12 mouse cellular contexts compared by ENCODE assay signal in genomic region chr3:32334901-32335300, GRCm38 (mm10). TPM values are rescaled to one million over a fixed set of nuclear protein-coding genes. Genes with fewer than 3 reads are reported as not detected.
DNase-seq lines count a peak whose midpoint lies in the region; ATAC-seq lines count a peak whose summit lies in the region.
"Had no signal": no experiment of that assay in that cellular context is flagged by ENCODE, and none has a peak within 500 bp of the region (broad histone marks: within the 10 kb centered on the region; RNA-seq: fewer than 3 reads in every experiment).

No protein-coding gene starts in this region.

- no peak overlapping the region for H3K4me3 ChIP-seq in heart, embryonic 14.5 days (ENCODE audit: control insufficient read depth in 1 of 2, insufficient read depth in 1 of 2, low read depth in 1 of 2, low read length in 2 of 2)
- no peak overlapping the region for H3K4me3 ChIP-seq in embryonic facial prominence, embryonic 10.5 days

- no peaks in the 10 kb centered on the region for H3K9me3 ChIP-seq in heart, embryonic 14.5 days (ENCODE audit: control insufficient read depth, low read length)
- H3K9me3 ChIP-seq in embryonic facial prominence, embryonic 10.5 days = no peaks in the 10 kb centered on the region

- peak overlapping the region; percentile 43 to 74 for H3K27ac ChIP-seq in heart, embryonic 14.5 days (replicated peaks in 1 of 2; ENCODE audit: control insufficient read depth in 1 of 2, insufficient read depth in 1 of 2, low read depth in 2 of 2, low read length in 2 of 2)
- no peak overlapping the region for H3K27ac ChIP-seq in embryonic facial prominence, embryonic 10.5 days (replicated peaks)

- no peaks in the 10 kb centered on the region for H3K27me3 ChIP-seq in heart, embryonic 14.5 days (ENCODE audit: control insufficient read depth, insufficient read depth, low read length)
- H3K27me3 ChIP-seq in embryonic facial prominence, embryonic 10.5 days (replicated peaks; ENCODE audit: low read depth, poor library complexity, severe bottlenecking) = no peaks in the 10 kb centered on the region

- no peak overlapping the region for H3K9ac ChIP-seq in heart, embryonic 14.5 days (ENCODE audit: low read length)
- H3K9ac ChIP-seq: liver, postnatal 0 days had no signal

- 43% methylated on average over 11 of the region's 11 CpGs for WGBS in heart, embryonic 14.5 days
- WGBS in embryonic facial prominence, embryonic 10.5 days = 92% methylated on average over 11 of the region's 11 CpGs

- no peaks in the 10 kb centered on the region for H3K36me3 ChIP-seq in heart, embryonic 14.5 days (ENCODE audit: control insufficient read depth, insufficient read depth, low read length)
- H3K36me3 ChIP-seq in embryonic facial prominence, embryonic 10.5 days (replicated peaks) = no peaks in the 10 kb centered on the region

- H3K4me1 ChIP-seq in heart, embryonic 14.5 days (ENCODE audit: control insufficient read depth in 2 of 2, insufficient read depth in 2 of 2, low read length in 2 of 2) = peaks cover 12 to 27% of the 10 kb centered on the region in 2 experiments
- H3K4me1 ChIP-seq in embryonic facial prominence, embryonic 10.5 days = no peaks in the 10 kb centered on the region

- DNase-seq in cerebellum, postnatal 14 days = peak; percentile 39 to 52
- DNase-seq in cerebellum, postnatal 4 days (ENCODE audit: low spot score in 2 of 2) = no peak
- peak; percentile 48 for DNase-seq in MN1 (ENCODE audit: low spot score)
- peak; percentile 73 to 83 for DNase-seq in lung, adult 18-20 months
- DNase-seq in embryo, embryonic 10.5 days (ENCODE audit: low spot score) = no peak
- DNase-seq in left cerebral cortex, postnatal 10 days (ENCODE audit: extremely low spot score in 1 of 2, low spot score in 2 of 2) = no peak
- no peak for DNase-seq in embryonic facial prominence, embryonic 10.5 days (ENCODE audit: low spot score)
- DNase-seq: B cell, adult 2 months; gastrocnemius, postnatal 36 days; liver, postnatal 0 days had no signal

- H3K4me2 ChIP-seq in heart, embryonic 14.5 days (ENCODE audit: low read length) = peak overlapping the region; percentile 24

- intact Hi-C loops in left cerebral cortex, postnatal 10 days (cut with DNase I) = loop anchor here (5.0 kb wide), 1 partner anchor 122 kb away; no protein-coding TSS in a partner anchor

- peak; percentile 76 for ATAC-seq in heart, embryonic 14.5 days (ENCODE audit: insufficient number of reproducible peaks, insufficient read depth, low FRiP score, low read depth)
- ATAC-seq: intestine, embryonic 16.5 days; liver, postnatal 0 days had no signal

RNA-seq across cellular contexts. Expression of gene Zmat3, which starts 30.9 kb away (rescaled TPM):
- 4.9 TPM in 2 replicates for polyA plus RNA-seq in heart, embryonic 14.5 days (2014; fragmentation: Nextera tagmentation; extraction: Ambion mirVana)
- 10 to 100 TPM; 84.6 to 88.7 TPM for total RNA-seq in left cerebral cortex, postnatal 10 days (2021)
- 5.2 and 6.1 TPM in 2 replicates for polyA plus RNA-seq in embryonic facial prominence, embryonic 10.5 days (2016; fragmentation: Nextera tagmentation; extraction: Ambion mirVana)

Comparison
In these comparisons a context has a peak if more than half of its experiments do, and no peak if none do; other contexts are left out.
1. DNase-seq: peak in cerebellum, postnatal 14 days (2 of 2), MN1 (single experiment) and lung, adult 18-20 months (2 of 2); none in cerebellum, postnatal 4 days (0 of 2), embryo, embryonic 10.5 days (single experiment), left cerebral cortex, postnatal 10 days (0 of 2) and embryonic facial prominence, embryonic 10.5 days (single experiment).